Mouse (Mus musculus) stomach, embryonic 15.5 days (tissue): ENCODE measurements around the gene Atp6v1e2. TPM values are rescaled to one million over a fixed set of nuclear protein-coding genes. Genes with fewer than 3 reads are reported as not detected.
A peak's percentile ranks its signal among the peaks of the same experiment; 100 is the strongest.

Experiments used
- ATAC-seq: fragments of 200-750 bp; cut with Nextera tagmentation; 2 replicates; pipeline ENCODE4 v1.8.0; 2017; ENCODE audit warnings: low read depth, moderate number of reproducible peaks, moderate TSS enrichment; ENCODE audit not compliant: insufficient read depth, low FRiP score
- H3K27ac ChIP-seq: fragments of 300-500 bp; sonication (generic); 2 replicates; pipeline ENCODE4 v1.5.1; 2015; ENCODE audit warnings: mild to moderate bottlenecking, inconsistent platforms
- H3K27me3 ChIP-seq: fragments of 300-500 bp; sonication (generic); replicated peaks from 2 replicates; pipeline ENCODE4 v1.6.1; 2015; ENCODE audit warnings: inconsistent platforms
- H3K36me3 ChIP-seq: fragments of 300-500 bp; sonication (generic); 2 replicates; pipeline ENCODE4 v1.6.1; 2015; ENCODE audit warnings: inconsistent platforms
- H3K4me1 ChIP-seq: fragments of 300-500 bp; sonication (generic); 2 replicates; pipeline ENCODE4 v1.6.1; 2015; ENCODE audit warnings: inconsistent platforms
- H3K4me2 ChIP-seq: fragments of 300-500 bp; sonication (generic); 2 replicates; pipeline ENCODE4 v1.6.1; 2015; ENCODE audit warnings: mild to moderate bottlenecking, inconsistent platforms
- H3K4me3 ChIP-seq: fragments of 300-500 bp; sonication (generic); replicated peaks from 2 replicates; pipeline ENCODE4 v1.5.1; 2015; ENCODE audit warnings: inconsistent platforms
- H3K9ac ChIP-seq: fragments of 300-500 bp; sonication (generic); 2 replicates; pipeline ENCODE4 v1.6.1; 2015; ENCODE audit warnings: inconsistent platforms
- H3K9me3 ChIP-seq: fragments of 300-500 bp; sonication (generic); 2 replicates; pipeline ENCODE4 v1.6.1; 2016; ENCODE audit warnings: inconsistent platforms
- WGBS: fragments of 180-500 bp; shearing (Covaris S2); methylation state at CpG from one replicate; pipeline ENCODE4 v1.1.7; 2015; 5-methylcytosine and 5-hydroxymethylcytosine counted together
- polyA plus RNA-seq: library from polyadenylated mRNA; unstranded; fragments of >200 nt; fragmentation: Nextera tagmentation; extraction: Ambion mirVana; gene quantifications from 2 replicates; pipeline ENCODE4 v1.2.1, GENCODE M21; 2015

The Atp6v1e2 gene
- polyA plus RNA-seq = 0.13 TPM in 1 of 2 replicates, not detected in the other

DNA sequence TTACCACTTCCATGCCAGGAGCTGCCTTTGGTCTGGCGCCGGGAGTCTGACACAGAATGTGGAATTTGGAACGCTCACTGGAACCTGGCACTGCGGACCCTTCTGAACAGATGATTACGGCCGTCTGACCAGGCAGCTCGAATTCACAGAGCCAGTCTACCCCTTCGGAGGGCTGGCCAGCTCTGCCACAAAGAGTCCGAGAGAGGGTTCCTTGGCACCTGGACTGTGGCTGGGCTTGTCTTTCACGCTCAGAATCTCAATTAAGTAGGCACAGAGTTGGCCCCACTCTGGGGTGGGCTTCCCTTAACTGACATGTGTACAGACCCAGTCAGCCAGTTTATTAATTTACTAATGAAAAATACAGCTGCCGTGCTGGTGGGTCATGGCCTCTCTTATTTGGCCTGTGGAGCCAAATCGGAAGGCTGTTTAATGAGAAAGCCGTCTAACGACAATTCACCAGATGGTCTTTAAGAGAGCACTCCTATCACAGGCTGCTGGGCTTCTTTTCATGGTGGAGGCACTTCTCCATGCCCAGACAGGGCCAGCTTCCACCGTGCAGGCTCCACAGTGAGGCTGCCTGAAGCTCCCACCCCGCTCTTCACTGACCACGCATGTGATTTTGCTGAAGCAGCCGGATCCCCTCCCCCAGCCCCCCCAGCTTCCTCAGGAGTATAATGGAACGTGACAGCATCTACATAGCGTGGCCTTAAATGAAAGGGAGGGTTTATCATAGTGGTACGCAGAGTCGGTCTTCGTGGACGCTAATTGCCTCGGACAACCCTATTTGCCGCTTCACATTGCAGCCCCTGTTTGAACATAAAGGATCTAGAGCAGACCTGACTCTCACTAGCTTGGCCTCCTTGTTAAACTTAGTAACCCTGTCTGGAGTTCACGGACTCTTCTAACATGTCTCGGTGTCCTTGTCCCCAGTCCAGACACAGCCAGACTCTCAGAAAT lies at the start of gene Atp6v1e2:
Gene Atp6v1e2, minus strand, starts transcription at position 58 of the 957 bp plus-strand sequence.
- WGBS = 82% methylated on average over 28 of the region's 28 CpGs
- Histone ChIP-seq H3K4me1 (no peaks in the 10 kb centered on the region), H3K36me3 (no peaks in the 10 kb centered on the region), H3K27ac (no peak within 1 kb of the TSS), H3K27me3 (no peaks in the 10 kb centered on the region), H3K9ac (no peak within 1 kb of the TSS), H3K4me3 (no peak within 1 kb of the TSS), H3K9me3 (no peaks in the 10 kb centered on the region), H3K4me2 (no peak within 1 kb of the TSS)
- ATAC-seq = no peak

DNA sequence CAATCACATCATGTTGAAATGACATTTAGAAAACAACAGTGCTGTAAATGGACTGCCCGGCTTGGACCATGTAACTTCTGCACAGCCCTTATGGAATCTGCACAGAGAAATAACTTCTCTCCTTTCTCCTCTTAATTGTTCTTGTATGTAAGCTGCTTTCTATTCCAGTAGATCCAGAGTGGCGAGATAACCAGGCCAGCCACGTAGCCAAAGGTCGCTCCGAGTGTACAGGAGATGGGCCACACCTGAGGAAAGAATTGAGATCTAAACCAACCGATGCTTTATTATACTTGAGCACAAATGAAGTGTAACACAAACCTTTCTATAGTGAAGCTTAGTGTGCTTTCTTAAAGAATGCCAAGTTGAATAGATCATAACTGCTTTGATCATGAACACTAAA lies 49.6 kb upstream of the Atp6v1e2 start:
- H3K4me2 ChIP-seq = no peak overlapping the region
- H3K4me3 ChIP-seq = no peak overlapping the region
- no peak overlapping the region for H3K9ac ChIP-seq
- peaks cover 6% of the 10 kb centered on the region for H3K36me3 ChIP-seq
- H3K9me3 ChIP-seq = no peaks in the 10 kb centered on the region
- no peak overlapping the region for H3K27ac ChIP-seq
- 81% methylated on average over 6 of the region's 6 CpGs for WGBS
- no peaks in the 10 kb centered on the region for H3K27me3 ChIP-seq
- H3K4me1 ChIP-seq = no peaks in the 10 kb centered on the region
- no peak for ATAC-seq

DNA sequence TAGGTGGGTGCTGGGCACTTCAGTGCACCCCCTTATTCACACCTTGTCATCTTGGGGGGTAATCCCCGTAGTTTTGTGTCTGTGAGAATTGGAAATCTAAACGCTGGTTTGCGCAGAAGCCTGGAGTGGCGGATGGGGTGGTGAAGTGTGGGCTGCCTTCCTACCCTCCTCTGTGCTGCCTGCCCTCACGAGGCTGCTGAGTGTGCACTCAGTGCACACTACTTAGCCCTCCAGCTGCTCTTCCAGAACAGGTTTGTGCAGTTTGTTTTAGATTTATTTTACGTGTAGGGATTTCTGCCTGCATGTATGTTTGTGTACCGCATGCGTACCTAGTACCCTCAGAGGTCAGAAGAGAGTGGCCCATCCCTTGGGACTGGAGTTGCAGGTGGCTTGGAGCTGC lies 43.6 kb upstream of the Atp6v1e2 start:
- no peak overlapping the region for H3K4me2 ChIP-seq
- H3K9ac ChIP-seq = no peak overlapping the region
- WGBS = 80% methylated on average over 8 of the region's 8 CpGs
- H3K4me1 ChIP-seq = 0 out of 2 replicates have a peak, but pooled peaks cover 3% of the 10 kb centered on the region
- ATAC-seq = no peak
- no peak overlapping the region for H3K4me3 ChIP-seq
- H3K9me3 ChIP-seq = no peaks in the 10 kb centered on the region
- H3K36me3 ChIP-seq = no peaks in the 10 kb centered on the region
- no peaks in the 10 kb centered on the region for H3K27me3 ChIP-seq
- H3K27ac ChIP-seq = no peak overlapping the region

DNA sequence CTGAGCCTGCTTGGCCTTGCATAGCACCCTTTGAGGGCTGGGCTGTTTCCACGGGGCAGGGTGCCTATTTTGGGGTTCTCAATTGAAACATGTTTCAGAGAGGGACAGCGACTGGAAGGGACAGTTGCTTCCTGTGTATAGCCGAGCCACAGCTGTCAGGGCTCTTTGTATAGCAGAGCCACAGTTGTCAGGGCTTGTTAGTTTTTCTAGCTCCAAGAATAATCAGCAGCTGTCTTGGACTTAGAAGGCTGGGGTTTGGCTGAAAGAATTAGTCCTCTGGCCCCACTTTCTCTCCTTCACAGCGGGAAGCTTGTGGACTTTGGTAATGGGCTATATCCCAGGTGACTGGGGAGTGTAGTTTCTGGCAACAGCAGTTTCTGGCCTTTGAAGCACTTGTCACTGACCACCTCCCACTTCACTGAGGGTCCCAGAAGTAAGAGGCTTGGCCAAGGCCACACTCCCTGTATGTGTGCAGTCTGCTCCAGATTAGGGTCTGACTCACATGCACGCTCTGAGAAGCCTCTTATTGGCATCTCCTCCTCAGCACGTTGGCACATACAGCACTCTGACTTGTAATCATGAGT lies 41.0 kb upstream of the Atp6v1e2 start:
- ATAC-seq = no peak
- WGBS = 63% methylated on average over 6 of the region's 6 CpGs
- Histone ChIP-seq H3K36me3 (no peaks in the 10 kb centered on the region), H3K27me3 (no peaks in the 10 kb centered on the region), H3K4me1 (0 out of 2 replicates have a peak, but pooled peaks cover 3% of the 10 kb centered on the region), H3K9me3 (no peaks in the 10 kb centered on the region), H3K27ac (no peak overlapping the region), H3K4me2 (no peak overlapping the region), H3K9ac (no peak overlapping the region), H3K4me3 (no peak overlapping the region)

DNA sequence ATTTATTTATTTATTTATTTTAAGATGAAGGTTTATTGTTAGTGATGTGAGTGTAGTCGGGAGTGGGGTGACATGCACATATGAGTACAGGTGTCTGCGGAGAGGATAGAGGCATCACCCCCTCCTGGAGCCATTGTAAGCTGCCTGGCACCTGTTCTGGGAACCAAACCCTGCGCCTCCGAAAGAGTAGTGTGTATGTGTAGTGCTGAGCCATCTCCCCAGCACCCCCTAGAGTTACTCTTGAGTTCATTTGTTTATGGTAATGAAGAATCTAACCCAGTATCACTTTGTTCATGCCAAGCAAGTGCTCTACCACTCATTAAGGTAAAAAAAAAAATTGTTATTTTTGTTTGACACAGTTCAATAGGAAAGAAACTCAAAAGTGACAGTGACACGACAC lies 40.5 kb upstream of the Atp6v1e2 start:
- Histone ChIP-seq H3K9me3 (no peaks in the 10 kb centered on the region), H3K36me3 (no peaks in the 10 kb centered on the region), H3K9ac (no peak overlapping the region), H3K4me2 (no peak overlapping the region), H3K4me1 (0 out of 2 replicates have a peak, but pooled peaks cover 3% of the 10 kb centered on the region), H3K4me3 (no peak overlapping the region), H3K27ac (no peak overlapping the region), H3K27me3 (no peaks in the 10 kb centered on the region)
- WGBS = 74% methylated on average over 5 of the region's 5 CpGs
- no peak for ATAC-seq

DNA sequence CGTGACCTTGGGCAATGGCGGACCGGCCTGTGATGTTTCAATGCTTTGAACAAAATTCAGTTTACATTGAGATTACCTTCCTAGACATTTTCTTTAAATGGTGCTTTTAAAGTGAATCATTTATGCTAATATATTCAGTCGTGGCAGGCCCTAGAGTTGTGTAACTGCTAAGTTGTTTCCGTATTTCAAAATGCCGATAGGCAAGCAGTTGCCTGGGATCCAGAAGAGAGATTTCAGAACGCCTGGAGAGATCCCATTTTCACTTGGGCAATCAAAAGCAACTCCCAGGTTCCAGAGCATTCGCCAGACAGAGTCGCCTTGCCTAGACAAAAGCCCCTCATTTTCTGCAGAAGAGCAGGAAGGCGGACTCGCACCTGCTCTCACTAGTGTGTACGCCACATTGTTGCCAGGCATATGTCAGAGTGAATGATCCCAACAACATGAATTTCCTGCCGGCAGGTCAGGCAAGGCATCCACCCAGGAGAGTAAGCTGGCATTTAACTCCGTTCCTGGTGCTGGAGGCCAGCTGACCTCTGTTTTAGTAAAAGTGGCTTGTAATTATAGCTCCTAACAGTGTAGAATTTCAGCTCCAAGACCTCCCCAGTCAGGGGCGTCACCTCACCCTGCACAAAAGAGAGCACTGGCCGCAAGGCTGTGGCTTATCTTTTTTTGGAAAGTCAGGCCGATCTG lies 38.9 kb upstream of the Atp6v1e2 start:
- Histone ChIP-seq H3K27me3 (no peaks in the 10 kb centered on the region), H3K4me3 (no peak overlapping the region), H3K27ac (no peak overlapping the region), H3K4me1 (0 out of 2 replicates have a peak, but pooled peaks cover 3% of the 10 kb centered on the region), H3K9me3 (no peaks in the 10 kb centered on the region), H3K4me2 (no peak overlapping the region; the same call in 1 of the 2 replicates), H3K36me3 (no peaks in the 10 kb centered on the region), H3K9ac (no peak overlapping the region)
- no peak for ATAC-seq
- WGBS = 55% methylated on average over 17 of the region's 17 CpGs

DNA sequence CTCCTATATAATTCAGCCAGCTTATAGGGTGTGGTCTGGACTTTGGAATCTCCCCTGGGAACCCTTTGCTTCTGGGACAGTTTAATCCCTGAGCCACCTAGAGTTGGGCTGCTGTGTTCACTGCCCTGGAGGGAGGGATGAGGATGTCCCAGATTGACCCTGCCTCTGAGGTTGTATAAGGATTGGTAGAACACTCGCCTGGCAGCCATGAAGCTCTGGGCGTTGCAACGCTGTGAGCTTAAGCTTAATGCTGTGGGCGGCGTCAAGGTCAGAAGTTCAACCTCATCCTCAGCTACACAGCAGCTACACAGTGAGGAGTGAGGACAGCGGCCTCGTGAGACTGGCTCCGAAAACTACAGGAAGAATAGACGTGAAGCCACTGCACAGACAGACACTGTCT lies 34.8 kb upstream of the Atp6v1e2 start:
- H3K4me3 ChIP-seq = no peak overlapping the region
- 0 out of 2 replicates have a peak, but pooled peaks cover 3% of the 10 kb centered on the region for H3K4me1 ChIP-seq
- H3K27ac ChIP-seq = no peak overlapping the region
- no peaks in the 10 kb centered on the region for H3K9me3 ChIP-seq
- H3K4me2 ChIP-seq = no peak overlapping the region
- peak; percentile 40; the same call in 1 of the 2 replicates for ATAC-seq
- 53% methylated on average over 9 of the region's 9 CpGs for WGBS
- H3K9ac ChIP-seq = no peak overlapping the region
- no peaks in the 10 kb centered on the region for H3K36me3 ChIP-seq
- H3K27me3 ChIP-seq = no peaks in the 10 kb centered on the region

DNA sequence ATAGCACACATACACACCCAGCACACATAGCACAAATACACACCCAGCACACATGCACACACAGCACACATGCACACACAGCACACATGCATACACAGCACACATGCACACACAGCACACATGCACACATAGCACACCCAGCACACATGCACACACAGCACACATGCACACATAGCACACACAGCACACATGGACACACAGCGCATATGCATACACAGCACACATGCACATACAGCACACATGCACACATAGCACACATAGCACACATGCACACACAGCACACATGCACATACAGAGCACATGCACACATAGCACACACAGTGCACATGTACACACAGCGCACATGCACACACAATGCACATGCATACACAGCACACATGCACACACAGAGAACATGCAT lies 34.0 kb upstream of the Atp6v1e2 start:
- Histone ChIP-seq H3K36me3 (no peaks in the 10 kb centered on the region), H3K9me3 (no peaks in the 10 kb centered on the region), H3K4me1 (0 out of 2 replicates have a peak, but pooled peaks cover 2% of the 10 kb centered on the region), H3K27me3 (no peaks in the 10 kb centered on the region), H3K27ac (no peak overlapping the region), H3K4me2 (no peak overlapping the region), H3K4me3 (no peak overlapping the region), H3K9ac (no peak overlapping the region)
- 95% methylated on average over 2 of the region's 2 CpGs for WGBS
- no peak for ATAC-seq

DNA sequence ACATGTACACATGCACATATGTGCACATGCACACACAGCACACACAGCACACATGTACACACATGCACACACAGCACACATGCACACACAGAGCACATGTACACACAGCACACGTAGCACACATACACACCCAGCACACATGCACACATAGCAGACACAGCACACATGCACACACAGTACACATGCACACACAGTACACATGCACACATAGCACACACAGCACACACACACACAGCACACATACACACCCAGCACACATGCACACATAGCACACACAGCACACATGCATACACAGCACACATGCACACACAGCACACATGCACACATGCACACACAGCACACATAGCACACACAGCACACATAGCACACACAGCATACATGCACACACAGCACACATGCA lies 33.5 kb upstream of the Atp6v1e2 start:
- Histone ChIP-seq H3K4me2 (no peak overlapping the region), H3K36me3 (no peaks in the 10 kb centered on the region), H3K4me1 (no peaks in the 10 kb centered on the region), H3K9ac (no peak overlapping the region), H3K27ac (no peak overlapping the region), H3K4me3 (no peak overlapping the region), H3K27me3 (no peaks in the 10 kb centered on the region), H3K9me3 (no peaks in the 10 kb centered on the region)
- WGBS = 87% methylated on average over 1 of the region's 1 CpGs
- ATAC-seq = no peak

DNA sequence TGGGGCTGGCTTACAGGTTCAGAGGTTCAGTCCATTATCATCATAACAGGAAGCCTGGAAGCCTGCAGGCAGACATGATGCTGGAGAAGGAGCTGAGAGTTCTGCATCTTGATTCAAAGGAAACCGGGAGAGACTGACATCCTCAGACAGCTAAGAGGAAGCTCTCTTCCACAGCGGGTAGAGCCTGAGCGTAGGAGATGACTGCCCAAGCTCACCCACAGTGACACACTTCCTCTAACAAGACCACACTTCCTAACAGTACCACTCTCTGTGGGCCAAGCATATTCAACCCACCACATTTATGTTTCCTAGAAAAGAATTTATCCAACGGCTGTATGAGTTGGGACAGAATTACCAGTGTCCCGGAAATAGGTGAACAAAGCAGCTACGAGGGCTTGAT lies 30.8 kb upstream of the Atp6v1e2 start:
- Histone ChIP-seq H3K4me3 (no peak overlapping the region), H3K4me1 (no peaks in the 10 kb centered on the region), H3K4me2 (no peak overlapping the region), H3K27me3 (no peaks in the 10 kb centered on the region), H3K27ac (no peak overlapping the region), H3K9me3 (no peaks in the 10 kb centered on the region), H3K9ac (no peak overlapping the region), H3K36me3 (no peaks in the 10 kb centered on the region)
- ATAC-seq = no peak
- 79% methylated on average over 6 of the region's 6 CpGs for WGBS

DNA sequence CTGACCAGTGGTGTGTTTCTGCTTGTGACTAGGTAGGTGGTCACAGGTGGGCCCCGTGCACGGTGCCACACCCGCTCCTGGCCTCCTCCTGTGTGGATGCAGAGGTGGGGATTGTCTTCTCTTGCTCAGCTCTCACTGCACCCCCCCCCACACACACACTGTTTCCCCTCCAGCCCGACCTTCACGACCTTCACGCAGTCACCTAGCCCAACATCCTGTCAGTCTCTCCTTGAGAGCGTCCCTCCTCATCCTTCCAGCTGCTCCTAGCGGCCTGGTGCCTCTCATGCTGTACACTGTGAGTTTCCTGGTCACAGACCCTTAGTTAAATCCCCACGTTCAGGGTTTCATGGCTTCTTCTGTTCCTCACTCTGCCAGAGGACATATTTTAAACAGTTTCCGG lies 28.7 kb upstream of the Atp6v1e2 start:
- Histone ChIP-seq H3K9ac (no peak overlapping the region), H3K4me3 (no peak overlapping the region), H3K27ac (no peak overlapping the region), H3K4me2 (no peak overlapping the region), H3K27me3 (no peaks in the 10 kb centered on the region), H3K4me1 (no peaks in the 10 kb centered on the region), H3K9me3 (no peaks in the 10 kb centered on the region), H3K36me3 (no peaks in the 10 kb centered on the region)
- no peak for ATAC-seq
- WGBS = 73% methylated on average over 10 of the region's 10 CpGs

DNA sequence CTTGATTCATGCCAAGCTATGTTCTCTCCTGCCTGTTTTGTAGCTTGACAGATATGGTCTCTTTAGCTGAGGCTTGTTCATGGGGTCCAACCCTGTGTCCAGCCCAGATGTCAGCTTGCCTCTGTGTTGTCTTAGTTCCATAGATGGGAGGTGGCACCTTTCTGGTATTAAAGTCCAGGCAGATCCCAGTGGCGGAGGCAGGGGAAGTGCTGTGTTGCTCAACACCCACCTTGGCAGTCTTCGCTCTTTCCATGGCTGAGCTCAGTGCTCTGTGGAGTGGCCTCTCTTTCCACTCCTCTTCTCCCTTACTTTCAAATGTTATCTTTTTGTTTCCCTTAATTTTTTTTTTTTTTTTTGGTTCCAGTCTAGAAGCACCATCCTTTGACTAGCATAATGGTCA lies 25.4 kb upstream of the Atp6v1e2 start:
- Histone ChIP-seq H3K9me3 (no peaks in the 10 kb centered on the region), H3K27ac (no peak overlapping the region), H3K4me1 (peaks cover 4% of the 10 kb centered on the region; the same call in 1 of the 2 replicates), H3K36me3 (peaks cover 4% of the 10 kb centered on the region; the same call in 1 of the 2 replicates), H3K27me3 (no peaks in the 10 kb centered on the region), H3K4me3 (no peak overlapping the region), H3K9ac (no peak overlapping the region), H3K4me2 (no peak overlapping the region)
- WGBS = 96% methylated on average over 2 of the region's 2 CpGs
- no peak for ATAC-seq
